Mouse (Mus musculus) embryonic fibroblast, embryonic 13.5 days (primary cell): ENCODE measurements around the gene Tnnc2.

Experiments used
- CTCF ChIP-seq: IDR thresholded peaks from 2 replicates; pipeline ENCODE4 v1.5.1; 2011; ENCODE audit warnings: mild to moderate bottlenecking, control low read depth, low read length, moderate library complexity, borderline replicate concordance; ENCODE audit not compliant: insufficient read depth
- POLR2A ChIP-seq: IDR thresholded peaks from 2 replicates; pipeline ENCODE4 v1.6.1; 2011; ENCODE audit warnings: low read depth, mild to moderate bottlenecking, control low read depth, low read length, moderate library complexity

DNA sequence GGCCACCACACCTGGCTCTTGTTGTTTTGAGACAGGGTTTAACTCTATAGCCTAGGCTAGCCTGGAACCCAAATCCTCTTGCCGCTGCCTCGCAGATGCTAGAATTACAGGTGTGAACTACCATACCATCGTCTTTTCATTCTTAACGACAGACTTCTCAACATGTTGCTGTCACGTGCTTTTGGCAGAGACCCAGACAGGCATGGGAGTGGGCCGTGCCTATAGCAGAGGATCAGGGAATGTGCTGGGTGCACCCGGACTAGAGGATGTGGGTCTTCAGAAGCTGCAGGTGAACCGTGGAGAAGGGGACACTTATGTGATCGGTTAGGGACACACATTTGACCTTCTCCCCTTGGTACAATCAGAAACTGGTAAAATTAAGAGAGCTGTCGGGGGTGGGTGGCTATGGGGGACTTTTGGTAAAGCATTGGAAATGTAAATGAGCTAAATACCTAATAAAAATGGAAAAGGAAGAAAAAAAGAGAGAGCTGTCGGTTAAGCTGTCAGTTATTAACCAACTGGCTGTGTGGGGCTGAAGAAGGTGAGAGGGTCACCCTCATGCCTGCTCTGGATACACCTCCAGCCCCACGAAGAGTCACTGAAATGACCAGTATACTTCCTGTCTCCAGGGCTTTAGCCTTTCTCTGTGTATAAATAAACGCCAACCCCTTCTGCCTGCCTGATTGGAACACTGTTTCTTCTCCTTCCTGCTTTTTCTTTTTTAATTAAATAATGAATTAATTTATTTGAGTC, 20.7 kb upstream of the Tnnc2 start:
- TF ChIP-seq POLR2A (no peak), CTCF (no peak)
